Mouse (Mus musculus): ENCODE data around the gene Dnm3.

GRCm38 (mm10) chr1:162243651-162243990 is 234.2 kb downstream of the Dnm3 start:
- TF ChIP-seq MAFK (IDR thresholded peaks at IDR 0.05; ENCODE audit: insufficient read depth, low read depth, low read length) = no peak
- TF ChIP-seq CHD2 (IDR thresholded peaks at IDR 0.05; ENCODE audit: low read depth, low read length) = no peak
- TF ChIP-seq ZNF384 (IDR thresholded peaks at IDR 0.05; ENCODE audit: low read depth, low read length) = no peak
- TF ChIP-seq ZC3H11A (IDR thresholded peaks at IDR 0.05; ENCODE audit: borderline replicate concordance, low read depth, low read length) = no peak
- TF ChIP-seq HCFC1 (IDR thresholded peaks at IDR 0.05; ENCODE audit: borderline replicate concordance, insufficient read depth, low read length) = no peak

Data from ES-E14 (cell line).